Mouse (Mus musculus) bone marrow macrophage, adult 2 months (primary cell): ENCODE data around the gene Tbc1d9b.

Experiments
- CTCF ChIP-seq: IDR thresholded peaks from 2 replicates; pipeline ENCODE4 v1.5.1; 2012; ENCODE audit warnings: low read depth, mild to moderate bottlenecking, low read length, moderate library complexity
- POLR2A ChIP-seq: IDR thresholded peaks from 2 replicates; pipeline ENCODE4 v1.6.1; 2012; ENCODE audit warnings: mild to moderate bottlenecking, low read depth, low read length, borderline replicate concordance

DNA sequence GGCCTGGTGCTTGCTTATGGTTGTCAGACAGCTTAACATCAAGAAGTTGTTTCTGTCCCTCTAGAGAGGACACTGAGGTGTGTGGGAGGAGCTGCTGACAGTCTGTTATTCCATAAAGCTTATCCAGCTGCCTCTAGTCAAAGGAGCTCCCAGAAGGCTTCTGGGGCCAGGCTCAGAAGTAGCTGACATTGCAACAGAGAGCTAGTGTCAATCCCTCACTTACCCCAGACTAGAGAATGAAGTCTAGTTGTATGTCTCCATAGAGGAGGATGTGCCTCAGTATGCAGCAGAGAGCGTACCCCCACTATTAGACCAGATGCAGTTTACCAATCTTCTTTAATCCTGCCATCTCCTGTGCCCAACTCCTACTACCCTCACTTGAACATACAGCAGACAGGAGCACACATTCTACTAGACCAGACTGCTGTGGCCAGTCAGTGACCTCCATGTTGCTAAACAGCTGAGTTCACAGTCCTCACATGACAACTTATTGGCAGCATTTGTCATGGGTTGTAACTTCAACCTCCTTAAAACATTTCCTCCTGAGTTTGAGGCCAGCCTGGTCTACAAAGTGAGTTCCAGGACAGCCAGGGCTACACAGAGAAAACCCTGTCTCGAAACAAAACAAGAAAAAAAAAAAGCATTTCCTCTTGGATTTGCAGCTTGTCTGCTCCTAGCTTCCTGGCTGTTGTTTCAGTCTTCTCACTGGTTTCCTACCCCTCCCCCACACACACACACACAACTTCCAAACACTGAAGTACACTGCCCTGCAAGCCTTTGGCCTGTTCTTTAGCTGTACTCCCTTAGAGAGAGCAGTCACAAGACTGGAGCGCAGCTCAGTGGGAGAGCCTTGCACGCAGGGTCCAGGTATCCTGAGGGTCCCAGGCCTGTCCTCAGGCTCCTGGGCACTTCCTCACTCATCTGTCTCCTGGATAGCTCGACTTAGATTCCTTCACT is 47.6 kb downstream of the Tbc1d9b start:
- TF ChIP-seq POLR2A (no peak), CTCF (no peak)
